Mouse (Mus musculus) hindbrain, embryonic 12.5 days (tissue): ENCODE data around the gene Foxd1. TPM values are rescaled to one million over a fixed set of nuclear protein-coding genes. Genes with fewer than 3 reads are reported as not detected.

Experiments
- ATAC-seq: fragments of 200-750 bp; cut with Nextera tagmentation; 2 replicates; pipeline ENCODE4 v1.8.0; 2017; ENCODE audit warnings: moderate TSS enrichment; ENCODE audit not compliant: low FRiP score
- H3K27ac ChIP-seq: fragments of 300-500 bp; sonication (generic); 2 replicates; pipeline ENCODE4 v1.5.1; 2016; ENCODE audit warnings: mild to moderate bottlenecking
- H3K27me3 ChIP-seq: fragments of 300-500 bp; sonication (generic); 2 replicates; pipeline ENCODE4 v1.6.1; 2016; ENCODE audit warnings: mild to moderate bottlenecking
- H3K36me3 ChIP-seq: fragments of 300-500 bp; sonication (generic); 2 replicates; pipeline ENCODE4 v1.6.1; 2016; ENCODE audit warnings: mild to moderate bottlenecking
- H3K4me1 ChIP-seq: fragments of 300-500 bp; sonication (generic); 2 replicates; pipeline ENCODE4 v1.6.1; 2016
- H3K4me2 ChIP-seq: fragments of 300-500 bp; sonication (generic); replicated peaks from 2 replicates; pipeline ENCODE4 v1.6.1; 2016; ENCODE audit warnings: mild to moderate bottlenecking
- H3K4me3 ChIP-seq: fragments of 300-500 bp; sonication (generic); 2 replicates; pipeline ENCODE4 v1.5.1; 2016; ENCODE audit warnings: mild to moderate bottlenecking
- H3K9ac ChIP-seq: fragments of 300-500 bp; sonication (generic); 2 replicates; pipeline ENCODE4 v1.6.1; 2016; ENCODE audit warnings: mild to moderate bottlenecking, moderate library complexity
- H3K9me3 ChIP-seq: fragments of 300-500 bp; sonication (generic); replicated peaks from 2 replicates; pipeline ENCODE4 v1.6.1; 2016; ENCODE audit warnings: mild to moderate bottlenecking
- WGBS: fragments of 180-500 bp; shearing (Covaris S2); methylation state at CpG from one replicate; pipeline ENCODE4 v1.1.7; 2016; 5-methylcytosine and 5-hydroxymethylcytosine counted together
- polyA plus RNA-seq: library from polyadenylated mRNA; unstranded; fragments of >200 nt; fragmentation: Nextera tagmentation; extraction: Ambion mirVana; gene quantifications from 2 replicates; pipeline ENCODE4 v1.2.1, GENCODE M21; 2016

Foxd1 gene
- polyA plus RNA-seq = 7.0 and 9.2 TPM in 2 replicates

GRCm38 (mm10) chr13:98354090-98354801 is at the start of gene Foxd1:
Foxd1 (plus strand) TSS chr13:98354242.
- Histone ChIP-seq H3K4me3 (peak within 1 kb of the TSS; percentile 52), H3K36me3 (no peaks in the 10 kb centered on the region), H3K4me1 (peaks cover 32% of the 10 kb centered on the region), H3K27ac (peak within 1 kb of the TSS; percentile 70), H3K4me2 (peak within 1 kb of the TSS; percentile 68), H3K9me3 (no peaks in the 10 kb centered on the region), H3K9ac (peak within 1 kb of the TSS; percentile 68), H3K27me3 (peaks cover 81% of the 10 kb centered on the region)
- peak; percentile 82 for ATAC-seq
- WGBS = under 1% methylated on average over 72 of the region's 76 CpGs

DNA sequence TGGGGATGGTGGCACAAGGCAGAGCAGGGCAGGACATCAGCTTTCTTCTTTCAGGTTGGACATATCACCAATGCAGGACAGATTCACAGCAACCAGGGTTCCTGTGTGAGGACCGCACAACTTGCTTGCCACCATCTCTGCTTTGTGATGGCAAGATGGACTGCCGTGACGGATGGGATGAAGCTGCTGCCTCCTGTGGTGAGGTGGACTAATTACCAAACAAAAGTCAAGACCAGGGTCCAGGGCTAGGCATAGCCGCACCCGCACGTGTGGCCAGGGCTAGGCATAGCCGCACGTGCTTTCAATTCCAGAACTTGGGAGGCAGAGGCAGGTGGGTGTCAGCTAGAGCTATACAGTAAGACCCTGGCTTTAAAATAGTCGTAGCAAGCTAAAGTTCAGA is 48.8 kb upstream of the Foxd1 start:
- no peaks in the 10 kb centered on the region; the same call in 1 of the 2 replicates for H3K4me1 ChIP-seq
- no peak overlapping the region for H3K9ac ChIP-seq
- H3K9me3 ChIP-seq = no peaks in the 10 kb centered on the region
- no peak for ATAC-seq
- no peaks in the 10 kb centered on the region for H3K27me3 ChIP-seq
- WGBS = 86% methylated on average over 9 of the region's 9 CpGs
- H3K4me2 ChIP-seq = no peak overlapping the region
- H3K27ac ChIP-seq = no peak overlapping the region
- peaks cover 27% of the 10 kb centered on the region for H3K36me3 ChIP-seq
- H3K4me3 ChIP-seq = no peak overlapping the region

DNA sequence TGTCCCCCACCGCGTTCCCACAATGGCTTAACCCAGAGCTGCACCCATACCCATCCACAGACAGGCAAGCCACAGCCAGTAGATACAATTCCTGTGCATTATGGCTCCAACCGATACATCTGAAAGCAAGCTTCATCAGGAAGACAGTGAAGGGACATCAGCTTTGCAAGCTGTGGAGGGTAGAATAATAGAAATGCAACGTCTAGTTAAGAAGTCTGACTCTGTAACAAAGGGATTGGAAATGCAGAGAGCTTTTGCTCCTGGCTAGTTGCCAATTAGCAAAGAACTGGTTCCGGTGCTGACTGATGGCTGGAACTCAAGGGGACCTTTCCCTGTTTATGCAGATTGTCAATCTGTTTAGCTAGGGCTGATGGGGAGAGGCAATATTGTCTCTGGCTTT is 47.6 kb upstream of the Foxd1 start:
- Histone ChIP-seq H3K9ac (no peak overlapping the region), H3K4me2 (no peak overlapping the region), H3K9me3 (no peaks in the 10 kb centered on the region), H3K27me3 (no peaks in the 10 kb centered on the region), H3K36me3 (peaks cover 38% of the 10 kb centered on the region), H3K27ac (0 out of 2 replicates have a peak overlapping the region, but pooled peaks have one; percentile 56), H3K4me3 (no peak overlapping the region), H3K4me1 (no peaks in the 10 kb centered on the region; the same call in 1 of the 2 replicates)
- WGBS = 38% methylated on average over 5 of the region's 5 CpGs
- peak; percentile 40; the same call in 1 of the 2 replicates for ATAC-seq

DNA sequence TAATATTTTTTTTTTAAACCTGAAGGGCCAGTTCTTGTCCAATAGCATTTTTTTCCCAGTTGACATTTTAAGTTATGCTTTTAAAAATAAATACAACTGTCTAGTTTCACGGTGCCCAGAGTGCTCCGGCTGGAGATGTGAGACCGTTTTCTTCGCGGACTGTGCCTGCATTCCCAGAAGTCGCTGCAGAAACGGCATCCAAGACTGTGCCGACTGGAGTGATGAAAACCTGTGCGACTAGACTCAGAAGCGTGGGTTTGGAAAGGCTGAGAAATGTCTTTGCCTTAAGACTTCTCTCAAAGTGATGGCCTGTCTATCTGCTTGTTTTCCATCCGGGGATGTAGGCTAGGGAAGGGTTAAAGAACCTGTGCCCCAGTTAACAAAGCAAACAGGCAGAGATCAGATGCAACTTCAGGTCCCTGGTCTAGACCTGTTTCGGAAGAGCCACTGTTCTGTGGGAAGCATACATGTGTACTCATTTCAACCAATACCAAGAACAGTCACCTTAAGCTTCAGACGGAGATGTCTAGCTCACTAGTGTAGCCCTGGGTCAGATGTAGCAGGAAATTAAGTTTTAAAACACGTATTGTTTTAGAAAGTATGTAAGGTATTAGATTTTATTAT is 47.1 kb upstream of the Foxd1 start:
- Histone ChIP-seq H3K4me3 (no peak overlapping the region), H3K27ac (peak overlapping the region; percentile 56; the same call in 1 of the 2 replicates), H3K27me3 (no peaks in the 10 kb centered on the region), H3K4me2 (0 out of 2 replicates have a peak overlapping the region, but pooled peaks have one; percentile 3), H3K9ac (no peak overlapping the region), H3K9me3 (no peaks in the 10 kb centered on the region), H3K4me1 (no peaks in the 10 kb centered on the region; the same call in 1 of the 2 replicates), H3K36me3 (peaks cover 44% of the 10 kb centered on the region)
- ATAC-seq = no peak
- 54% methylated on average over 14 of the region's 14 CpGs for WGBS

GRCm38 (mm10) chr13:98308004-98308403 is 46.0 kb upstream of the Foxd1 start:
- Histone ChIP-seq H3K36me3 (peaks cover 53% of the 10 kb centered on the region), H3K4me1 (no peaks in the 10 kb centered on the region; the same call in 1 of the 2 replicates), H3K27ac (no peak overlapping the region), H3K9me3 (no peaks in the 10 kb centered on the region), H3K27me3 (no peaks in the 10 kb centered on the region), H3K9ac (no peak overlapping the region), H3K4me3 (no peak overlapping the region), H3K4me2 (no peak overlapping the region)
- ATAC-seq = no peak
- WGBS = 92% methylated on average over 5 of the region's 5 CpGs

DNA sequence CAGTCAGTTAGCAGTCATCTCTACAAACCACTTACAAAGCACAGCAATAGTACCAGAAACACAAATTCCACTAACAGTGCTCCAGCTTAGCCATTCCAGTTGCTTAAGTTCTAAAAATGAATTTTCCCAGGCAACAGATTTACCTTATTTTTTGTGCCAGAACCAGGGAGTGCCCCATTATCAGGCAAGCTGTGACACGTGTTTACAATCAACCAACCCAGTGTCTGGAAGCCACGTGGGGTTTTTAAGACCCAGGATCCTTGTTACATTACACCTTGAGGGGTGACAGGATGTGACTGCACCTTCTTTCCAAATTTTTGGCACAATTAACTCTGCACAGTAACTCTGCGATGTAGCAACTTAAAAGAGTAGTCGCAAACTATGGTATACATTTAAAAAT is 45.3 kb upstream of the Foxd1 start:
- peaks cover 58% of the 10 kb centered on the region for H3K36me3 ChIP-seq
- H3K4me2 ChIP-seq = no peak overlapping the region
- H3K27ac ChIP-seq = no peak overlapping the region
- no peak overlapping the region for H3K9ac ChIP-seq
- H3K27me3 ChIP-seq = no peaks in the 10 kb centered on the region
- no peak overlapping the region for H3K4me3 ChIP-seq
- ATAC-seq = no peak
- no peaks in the 10 kb centered on the region for H3K9me3 ChIP-seq
- H3K4me1 ChIP-seq = no peaks in the 10 kb centered on the region; the same call in 1 of the 2 replicates
- 85% methylated on average over 4 of the region's 4 CpGs for whole genome bisulfite sequencing

- Histone ChIP-seq H3K36me3 (peaks cover 61% of the 10 kb centered on the region), H3K9ac (no peak overlapping the region), H3K4me1 (peaks cover 12% of the 10 kb centered on the region), H3K4me2 (no peak overlapping the region), H3K4me3 (no peak overlapping the region), H3K9me3 (no peaks in the 10 kb centered on the region), H3K27ac (no peak overlapping the region), H3K27me3 (no peaks in the 10 kb centered on the region)
- WGBS = 95% methylated on average over 5 of the region's 5 CpGs
- ATAC-seq = no peak
These were observed 42.4 kb upstream of the Foxd1 start for GRCm38 (mm10) chr13:98311597-98311996.

DNA sequence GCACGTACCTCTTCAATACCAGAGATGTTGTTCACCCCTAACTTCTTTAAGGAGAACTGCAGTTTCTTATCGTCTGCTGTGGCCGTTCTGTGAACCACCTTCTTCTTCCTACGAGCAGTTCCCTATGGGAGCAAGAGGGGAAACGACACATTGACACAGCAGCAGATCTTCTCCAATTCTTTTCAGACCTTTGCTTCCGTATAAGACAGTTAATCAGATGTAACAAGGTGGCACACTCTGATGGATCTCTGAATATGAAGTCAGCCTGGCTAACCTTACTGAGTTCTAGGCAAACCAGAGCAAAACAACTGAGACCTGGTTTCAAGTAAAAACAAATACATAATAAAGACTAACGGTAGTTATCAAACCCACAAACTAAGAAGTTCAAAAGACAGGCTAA is 40.4 kb upstream of the Foxd1 start:
- H3K4me2 ChIP-seq = no peak overlapping the region
- no peak for ATAC-seq
- peaks cover 12% of the 10 kb centered on the region for H3K4me1 ChIP-seq

GRCm38 (mm10) chr13:98315124-98315523 is 38.9 kb upstream of the Foxd1 start:
- ATAC-seq = no peak
- no peak overlapping the region; the same call in 1 of the 2 replicates for H3K9ac ChIP-seq
- H3K27me3 ChIP-seq = no peaks in the 10 kb centered on the region
- no peaks in the 10 kb centered on the region for H3K9me3 ChIP-seq
- peaks cover 12% of the 10 kb centered on the region for H3K4me1 ChIP-seq
- 80% methylated on average over 4 of the region's 4 CpGs for WGBS
- no peak overlapping the region for H3K27ac ChIP-seq
- 0 out of 2 replicates have a peak overlapping the region, but pooled peaks have one; percentile 7 for H3K4me3 ChIP-seq
- peak overlapping the region; percentile 62 for H3K4me2 ChIP-seq
- peaks cover 38% of the 10 kb centered on the region for H3K36me3 ChIP-seq

More for the DNA sequence above, 40.4 kb upstream of the Foxd1 start:
- H3K27ac ChIP-seq = no peak overlapping the region
- H3K9me3 ChIP-seq = no peaks in the 10 kb centered on the region
- H3K27me3 ChIP-seq = no peaks in the 10 kb centered on the region
- H3K9ac ChIP-seq = no peak overlapping the region
- H3K36me3 ChIP-seq = peaks cover 50% of the 10 kb centered on the region
- 83% methylated on average over 7 of the region's 7 CpGs for WGBS
- no peak overlapping the region for H3K4me3 ChIP-seq

GRCm38 (mm10) chr13:98316140-98316479 is 37.9 kb upstream of the Foxd1 start:
- peak overlapping the region; percentile 62 for H3K4me2 ChIP-seq
- H3K4me3 ChIP-seq = peak overlapping the region; percentile 98
- H3K9me3 ChIP-seq = no peaks in the 10 kb centered on the region
- peaks cover 12% of the 10 kb centered on the region for H3K4me1 ChIP-seq
- H3K36me3 ChIP-seq = peaks cover 28% of the 10 kb centered on the region
- WGBS = 1% methylated on average over 17 of the region's 17 CpGs
- no peaks in the 10 kb centered on the region for H3K27me3 ChIP-seq
- ATAC-seq = no peak
- peak overlapping the region; percentile 98 for H3K9ac ChIP-seq
- H3K27ac ChIP-seq = peak overlapping the region; percentile 86

DNA sequence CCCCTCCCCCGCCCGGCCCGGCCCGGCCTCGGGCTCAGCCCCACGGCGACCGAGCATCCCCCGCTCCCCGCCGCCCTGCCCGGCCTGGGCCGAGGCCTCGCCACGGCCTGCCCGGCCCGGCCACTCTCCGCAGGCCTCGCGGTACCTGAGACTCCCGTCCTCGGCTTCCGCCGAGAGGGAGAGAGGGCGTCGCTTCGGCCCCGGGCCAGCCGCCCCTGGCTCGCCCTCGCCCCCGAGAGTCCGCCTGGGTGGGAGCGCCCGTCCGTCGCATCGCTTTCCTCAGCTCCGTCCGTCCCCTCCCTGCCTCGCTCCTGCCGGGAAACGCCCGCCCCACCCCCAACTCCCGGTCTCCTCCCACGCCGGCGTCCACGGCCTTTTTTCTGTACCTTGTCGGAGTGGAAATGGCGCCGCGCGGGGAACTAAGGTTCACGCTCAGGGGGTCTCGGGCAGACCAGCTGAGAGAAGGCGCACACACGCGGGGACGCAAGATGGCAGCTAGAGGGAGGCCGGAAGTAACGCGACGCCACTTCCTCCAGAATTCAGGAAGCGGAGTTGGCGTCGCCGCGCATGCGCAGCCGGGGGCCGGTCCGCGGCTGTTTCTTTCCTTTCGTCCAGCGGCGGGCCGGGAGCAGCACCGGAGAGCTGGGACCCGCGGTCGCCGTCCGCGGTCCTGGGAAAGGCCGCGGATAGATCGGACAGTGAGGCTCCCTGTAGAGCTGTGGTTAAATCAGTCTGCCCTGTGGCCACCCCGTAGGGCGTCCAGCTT is 37.4 kb upstream of the Foxd1 start, which contains the start of gene Btf3:
Gene Btf3, minus strand, starts transcription at position 527 of the 766 bp plus-strand sequence.
- peak; percentile 95 for ATAC-seq
- H3K9me3 ChIP-seq = no peaks in the 10 kb centered on the region

DNA sequence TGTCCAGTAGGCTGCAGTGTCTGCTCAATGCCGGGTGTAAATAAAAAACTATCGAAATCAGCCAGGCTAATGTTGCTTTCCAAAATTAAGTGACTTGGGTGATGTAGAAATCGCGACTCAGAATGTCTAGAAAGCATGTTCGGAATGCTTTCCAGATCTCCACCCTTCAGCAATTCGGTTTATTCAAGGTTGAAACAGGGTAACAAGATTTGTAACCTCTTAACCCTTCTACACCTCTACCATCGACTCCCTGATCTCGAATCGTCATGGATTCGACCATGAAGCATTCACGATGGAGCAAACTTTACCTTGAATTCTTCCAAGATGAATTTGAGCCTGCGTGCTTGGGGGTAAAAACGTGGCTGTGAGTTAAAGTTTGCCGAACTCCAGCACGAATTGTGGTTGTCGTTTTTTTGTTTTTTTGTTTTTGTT is 36.8 kb upstream of the Foxd1 start:
- H3K9me3 ChIP-seq = no peaks in the 10 kb centered on the region
- H3K4me2 ChIP-seq = peak overlapping the region; percentile 63
- peak overlapping the region; percentile 86 for H3K27ac ChIP-seq
- H3K27me3 ChIP-seq = no peaks in the 10 kb centered on the region
- H3K9ac ChIP-seq = peak overlapping the region; percentile 98
- H3K4me3 ChIP-seq = peak overlapping the region; percentile 98
- WGBS = 3% methylated on average over 16 of the region's 16 CpGs
- H3K4me1 ChIP-seq = peaks cover 12% of the 10 kb centered on the region
- ATAC-seq = no peak
- H3K36me3 ChIP-seq = peaks cover 16% of the 10 kb centered on the region; the same call in 1 of the 2 replicates

More for the DNA sequence above, 37.4 kb upstream of the Foxd1 start, which contains the start of gene Btf3:
- peaks cover 22% of the 10 kb centered on the region for H3K36me3 ChIP-seq
- H3K4me3 ChIP-seq = peak within 1 kb of the TSS; percentile 98
- peak within 1 kb of the TSS; percentile 98 for H3K9ac ChIP-seq
- peaks cover 12% of the 10 kb centered on the region for H3K4me1 ChIP-seq
- WGBS = under 1% methylated on average over 72 of the region's 90 CpGs
- H3K27me3 ChIP-seq = no peaks in the 10 kb centered on the region
- peak within 1 kb of the TSS; percentile 63 for H3K4me2 ChIP-seq
- H3K27ac ChIP-seq = peak within 1 kb of the TSS; percentile 86
